Comparison of ENCODE assay signal across 9 mouse cellular contexts in genomic region chr11:117408442-117409031, GRCm38 (mm10).
DNase-seq lines count a peak whose midpoint lies in the region; ATAC-seq and TF ChIP-seq lines count a peak whose summit lies in the region.
"Had no signal": no experiment of that assay in that cellular context is flagged by ENCODE, and none has a peak within 500 bp of the region (broad histone marks: within the 10 kb centered on the region; RNA-seq: fewer than 3 reads in every experiment).

No protein-coding gene starts in this region.

- no peak overlapping the region for H3K27ac ChIP-seq in heart, embryonic 15.5 days
- no peak overlapping the region for H3K27ac ChIP-seq in embryonic facial prominence, embryonic 12.5 days
- peak overlapping the region; percentile 92 for H3K27ac ChIP-seq in hindbrain, postnatal 0 days
- peak overlapping the region; percentile 99 for H3K27ac ChIP-seq in midbrain, embryonic 12.5 days (replicated peaks)

- 5% methylated on average over 16 of the region's 16 CpGs for WGBS in heart, embryonic 15.5 days
- 6% methylated on average over 16 of the region's 16 CpGs for WGBS in embryonic facial prominence, embryonic 12.5 days
- WGBS in hindbrain, postnatal 0 days = 8% methylated on average over 16 of the region's 16 CpGs
- WGBS in midbrain, embryonic 12.5 days = 5% methylated on average over 16 of the region's 16 CpGs

- peak overlapping the region; percentile 64 for H3K4me2 ChIP-seq in heart, embryonic 15.5 days
- H3K4me2 ChIP-seq in embryonic facial prominence, embryonic 12.5 days (replicated peaks) = peak overlapping the region; percentile 58
- peak overlapping the region; percentile 48 for H3K4me2 ChIP-seq in hindbrain, postnatal 0 days (ENCODE audit: low read depth, low read length)
- H3K4me2 ChIP-seq in midbrain, embryonic 12.5 days (replicated peaks) = peak overlapping the region; percentile 61

- H3K4me1 ChIP-seq in heart, embryonic 15.5 days (replicated peaks) = peaks cover 28% of the 10 kb centered on the region
- peaks cover 55% of the 10 kb centered on the region for H3K4me1 ChIP-seq in embryonic facial prominence, embryonic 12.5 days
- H3K4me1 ChIP-seq in hindbrain, postnatal 0 days (ENCODE audit: insufficient read depth, low read length) = peaks cover 23% of the 10 kb centered on the region
- H3K4me1 ChIP-seq in midbrain, embryonic 12.5 days = peaks cover 68% of the 10 kb centered on the region

- H3K4me3 ChIP-seq in heart, embryonic 15.5 days = peak overlapping the region; percentile 36
- peak overlapping the region; percentile 31 for H3K4me3 ChIP-seq in embryonic facial prominence, embryonic 12.5 days
- peak overlapping the region; percentile 7 for H3K4me3 ChIP-seq in hindbrain, postnatal 0 days (ENCODE audit: low read length)
- peak overlapping the region; percentile 28 for H3K4me3 ChIP-seq in midbrain, embryonic 12.5 days
- H3K4me3 ChIP-seq: erythroblast, embryonic 14.5 days had no signal

- peaks cover 64% of the 10 kb centered on the region for H3K27me3 ChIP-seq in heart, embryonic 15.5 days
- H3K27me3 ChIP-seq in embryonic facial prominence, embryonic 12.5 days = peaks cover 9% of the 10 kb centered on the region
- no peaks in the 10 kb centered on the region for H3K27me3 ChIP-seq in hindbrain, postnatal 0 days (ENCODE audit: insufficient read depth, low read length)
- peaks cover 51% of the 10 kb centered on the region for H3K27me3 ChIP-seq in midbrain, embryonic 12.5 days

- no peak overlapping the region for H3K9ac ChIP-seq in heart, embryonic 15.5 days
- peak overlapping the region; percentile 37 for H3K9ac ChIP-seq in embryonic facial prominence, embryonic 12.5 days
- peak overlapping the region; percentile 37; the same call in 1 of the 2 replicates for H3K9ac ChIP-seq in hindbrain, postnatal 0 days (replicated peaks; ENCODE audit: low read length)
- peak overlapping the region; percentile 37 for H3K9ac ChIP-seq in midbrain, embryonic 12.5 days (replicated peaks)

- intact Hi-C loops in heart, postnatal 25 days (cut with DNase I) = no loop called here

- H3K36me3 ChIP-seq in heart, embryonic 15.5 days = no peaks in the 10 kb centered on the region
- H3K36me3 ChIP-seq in embryonic facial prominence, embryonic 12.5 days = no peaks in the 10 kb centered on the region
- H3K36me3 ChIP-seq in hindbrain, postnatal 0 days (ENCODE audit: insufficient read depth, low read length) = no peaks in the 10 kb centered on the region
- H3K36me3 ChIP-seq in midbrain, embryonic 12.5 days = no peaks in the 10 kb centered on the region

- no peak for DNase-seq in heart, postnatal 25 days (ENCODE audit: low spot score)
- DNase-seq in hindbrain, postnatal 0 days (ENCODE audit: low spot score) = peak; percentile 44
- no peak for DNase-seq in gastrocnemius, postnatal 25 days
- no peak for DNase-seq in gastrocnemius, adult 18-20 months (ENCODE audit: low spot score)
- no peak for DNase-seq in layer of hippocampus, adult 9-11 months

- H3K9me3 ChIP-seq in heart, embryonic 15.5 days (replicated peaks) = no peaks in the 10 kb centered on the region
- no peaks in the 10 kb centered on the region for H3K9me3 ChIP-seq in embryonic facial prominence, embryonic 12.5 days
- H3K9me3 ChIP-seq in hindbrain, postnatal 0 days (ENCODE audit: low read length) = no peaks in the 10 kb centered on the region
- no peaks in the 10 kb centered on the region for H3K9me3 ChIP-seq in midbrain, embryonic 12.5 days

- no peak for ATAC-seq in heart, embryonic 15.5 days (replicated peaks; ENCODE audit: insufficient number of reproducible peaks, insufficient read depth, low FRiP score, low read depth)
- ATAC-seq in embryonic facial prominence, embryonic 12.5 days (ENCODE audit: insufficient number of reproducible peaks, insufficient read depth, low FRiP score, low TSS enrichment) = no peak
- peak; percentile 33 for ATAC-seq in hindbrain, postnatal 0 days
- peak; percentile 21 for ATAC-seq in midbrain, embryonic 12.5 days (ENCODE audit: low FRiP score, low read depth)

- peak; percentile 32; the same call in 1 of the 2 replicates for TF ChIP-seq CTCF in hindbrain, postnatal 0 days (IDR thresholded peaks at IDR 0.05; ENCODE audit: low read depth)

Comparison
In these comparisons a context has a peak if more than half of its experiments do, and no peak if none do; other contexts are left out.
1. ATAC-seq: peak in hindbrain, postnatal 0 days (single experiment) and midbrain, embryonic 12.5 days (single experiment); none in heart, embryonic 15.5 days (single experiment) and embryonic facial prominence, embryonic 12.5 days (single experiment).
2. H3K27ac ChIP-seq: peak in hindbrain, postnatal 0 days (single experiment) and midbrain, embryonic 12.5 days (single experiment); none in heart, embryonic 15.5 days (single experiment) and embryonic facial prominence, embryonic 12.5 days (single experiment).
3. Peak in every context shown above with its lines, with median percentiles within 50 percentile points of each other: H3K4me2 ChIP-seq and H3K4me3 ChIP-seq.